Mouse (Mus musculus) Patski (cell line): ENCODE results near the gene AI413582. TPM values are rescaled to one million over a fixed set of nuclear protein-coding genes. Genes with fewer than 3 reads are reported as not detected.

Source experiments
- ATAC-seq: fragments of 100-300 bp; one replicate; pipeline ENCODE4 v1.8.0; 2021
- CTCF ChIA-PET: fragments of 350-600 bp; sonication (Branson Sonifier 250); formaldehyde crosslinking; loops from one replicate; lab custom pipeline; 2022; ENCODE audit warnings: inconsistent platforms; lab: Charles Lee
- POLR2A ChIA-PET: fragments of 350-600 bp; sonication (Branson Sonifier 250); formaldehyde crosslinking; loops from one replicate; lab custom pipeline; 2022; ENCODE audit warnings: antibody characterized with exemption, inconsistent platforms; lab: Charles Lee
- DNase-seq: peaks from one replicate; pipeline ENCODE4 v3.0.0-alpha.2; 2011; ENCODE audit warnings: low read depth, low spot score
- H3K27me3 ChIP-seq: fragments of 371-371 bp; one replicate; pipeline ENCODE4 v1.5.1; 2021
- CTCF ChIP-seq: fragments of 100-300 bp; IDR thresholded peaks from one replicate; pipeline ENCODE4 v1.5.1; 2021
- in situ Hi-C: fragments of 300-500 bp; cut with MboI; formaldehyde crosslinking; loops from 3 replicates; pipeline ENCODE4 v1.11.1; 2018; ENCODE audit warnings: low pct_unique_long_range_greater_than_20kb, mixed read lengths
- polyA plus RNA-seq: library from polyadenylated mRNA; unstranded; gene quantifications from one replicate; pipeline ENCODE4 v1.2.3, GENCODE M21; 2021

Gene AI413582
- polyA plus RNA-seq, 1 experiment from 2014 or later = 30.7 TPM

- ATAC-seq (no peak), DNase-seq (no peak)
- no peak for TF ChIP-seq CTCF
- in situ Hi-C loops = no loop called here
- H3K27me3 ChIP-seq = no peaks in the 10 kb centered on the region
- CTCF ChIA-PET = interaction anchor here (1.0 kb wide), 1 partner anchor 20 kb away, joined by 3 read pairs; no protein-coding TSS in a partner anchor
- POLR2A ChIA-PET = no interaction called here
Observed at GRCm38 (mm10) chr17:27596376-27597190, 31.0 kb upstream of the AI413582 start.

DNA sequence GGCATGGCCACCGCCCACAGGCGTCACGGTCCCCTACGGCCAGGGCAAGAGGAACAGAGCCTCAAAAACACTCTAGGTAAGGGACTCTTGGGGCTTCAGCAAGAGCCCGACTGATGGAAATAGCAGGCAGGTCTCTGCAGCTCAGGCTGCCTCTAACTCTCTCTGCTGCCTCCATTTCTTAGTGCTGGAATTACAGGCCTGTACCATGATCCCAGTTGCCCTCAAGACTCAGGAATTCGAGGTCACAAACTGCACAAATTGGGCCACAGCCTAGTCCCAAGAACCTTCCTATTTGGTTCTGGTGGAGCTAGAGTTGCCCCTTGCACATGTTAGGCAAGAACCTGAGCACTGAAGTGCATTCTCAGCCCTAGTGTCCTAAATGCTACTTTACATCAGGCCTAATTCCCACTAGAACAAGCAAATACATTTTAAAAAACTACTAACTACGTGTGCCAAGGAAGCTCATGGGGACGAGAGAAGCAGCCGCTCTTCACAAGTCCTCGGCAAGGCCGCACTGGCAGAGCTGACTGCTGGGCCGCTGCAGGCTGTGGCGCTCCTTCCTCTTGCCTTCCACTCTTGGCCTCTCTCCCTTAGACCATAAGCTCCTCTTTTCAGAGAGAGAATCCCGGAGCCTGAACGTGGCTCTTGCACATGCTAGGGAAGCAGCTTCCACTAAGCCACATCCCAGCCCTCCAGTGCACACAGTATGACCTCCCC, 30.3 kb upstream of the AI413582 start:
- DNase-seq (no peak), ATAC-seq (no peak)
- no peaks in the 10 kb centered on the region for H3K27me3 ChIP-seq
- no peak for TF ChIP-seq CTCF
- ChIA-PET POLR2A (no interaction called here), CTCF (interaction anchor here (1.0 kb wide), 1 partner anchor 19 kb away, joined by 3 read pairs; no protein-coding TSS in a partner anchor)
- in situ Hi-C loops = no loop called here

GRCm38 (mm10) chr17:27592565-27592910, 27.0 kb upstream of the AI413582 start:
- in situ Hi-C loops = no loop called here
- TF ChIP-seq CTCF = no peak
- ATAC-seq (no peak), DNase-seq (no peak)
- ChIA-PET CTCF (interaction anchor here (0.8 to 1.1 kb wide), 2 partner anchors 15 to 31 kb away, joined by 3 to 4 read pairs; partner anchors contain the start of gene Nudt3), POLR2A (interaction anchor here (1.0 kb wide), 1 partner anchor 14 kb away, joined by 3 read pairs; no protein-coding TSS in a partner anchor)
- H3K27me3 ChIP-seq = no peaks in the 10 kb centered on the region

DNA sequence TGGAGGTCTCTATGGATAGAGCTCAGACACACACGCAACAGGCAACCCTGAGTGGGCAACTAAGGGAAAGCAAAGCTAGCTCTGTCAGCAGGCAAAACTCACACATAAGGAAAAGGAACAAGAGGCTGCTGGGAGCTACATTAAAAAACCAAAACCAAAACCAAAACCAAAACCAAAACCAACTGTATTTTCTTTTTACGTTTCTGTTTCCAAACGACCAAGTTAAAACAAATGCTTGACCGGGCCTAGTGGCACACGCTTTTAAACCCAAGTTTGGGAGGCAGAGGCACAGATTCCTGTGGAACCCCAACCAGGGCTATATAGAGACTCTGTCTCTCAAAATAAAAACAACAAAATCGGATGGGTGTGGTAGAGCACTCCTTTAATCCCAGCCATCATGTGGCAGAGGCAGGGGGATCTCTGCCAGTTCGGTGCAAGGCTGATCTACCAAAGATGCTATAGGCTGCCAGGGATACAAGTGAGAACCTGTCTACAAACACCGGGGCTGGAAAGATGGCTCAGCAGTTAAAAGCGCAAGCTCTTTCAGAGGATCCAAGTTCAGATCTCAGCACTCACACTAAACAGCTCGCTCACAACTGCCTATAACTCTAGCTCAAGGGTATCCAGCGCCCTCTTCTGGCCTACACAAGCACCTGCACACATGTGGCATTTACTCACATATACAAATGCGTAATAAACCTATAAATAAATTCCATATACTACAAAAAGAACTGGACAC, 26.4 kb upstream of the AI413582 start:
- ChIA-PET POLR2A (interaction anchor here (1.0 kb wide), 1 partner anchor 13 kb away, joined by 3 read pairs; no protein-coding TSS in a partner anchor), CTCF (interaction anchor here (1.1 kb wide), 1 partner anchor 15 kb away, joined by 3 read pairs; no protein-coding TSS in a partner anchor)
- DNase-seq (no peak), ATAC-seq (no peak)
- no peak for TF ChIP-seq CTCF
- in situ Hi-C loops = no loop called here
- no peaks in the 10 kb centered on the region for H3K27me3 ChIP-seq

DNA sequence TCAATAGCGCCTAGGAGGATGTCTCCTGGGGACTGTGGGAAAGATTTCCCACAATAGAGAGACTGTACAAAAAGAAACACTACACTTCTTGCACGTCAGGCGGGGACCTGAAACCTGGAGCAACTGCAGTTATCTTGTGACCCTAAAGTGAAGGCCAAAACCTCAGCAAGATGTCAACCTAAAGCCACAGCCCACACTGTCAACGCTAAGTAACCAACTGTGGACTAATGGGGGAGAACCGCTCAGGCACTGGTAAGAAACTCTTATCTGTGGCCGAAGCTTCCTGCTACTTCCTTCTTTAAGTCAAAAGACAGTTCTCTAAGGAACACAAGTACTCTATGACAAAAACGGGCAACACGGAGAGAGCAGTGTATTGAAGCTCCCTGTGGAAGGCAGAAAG, 22.7 kb upstream of the AI413582 start:
- in situ Hi-C loops = no loop called here
- TF ChIP-seq CTCF = no peak
- no peaks in the 10 kb centered on the region for H3K27me3 ChIP-seq
- ATAC-seq (no peak), DNase-seq (no peak)
- ChIA-PET CTCF (no interaction called here), POLR2A (no interaction called here)

GRCm38 (mm10) chr17:27587252-27587651, 21.7 kb upstream of the AI413582 start:
- no peak for TF ChIP-seq CTCF
- ATAC-seq (no peak), DNase-seq (no peak)
- in situ Hi-C loops = no loop called here
- ChIA-PET POLR2A (no interaction called here), CTCF (no interaction called here)
- H3K27me3 ChIP-seq = no peaks in the 10 kb centered on the region

DNA sequence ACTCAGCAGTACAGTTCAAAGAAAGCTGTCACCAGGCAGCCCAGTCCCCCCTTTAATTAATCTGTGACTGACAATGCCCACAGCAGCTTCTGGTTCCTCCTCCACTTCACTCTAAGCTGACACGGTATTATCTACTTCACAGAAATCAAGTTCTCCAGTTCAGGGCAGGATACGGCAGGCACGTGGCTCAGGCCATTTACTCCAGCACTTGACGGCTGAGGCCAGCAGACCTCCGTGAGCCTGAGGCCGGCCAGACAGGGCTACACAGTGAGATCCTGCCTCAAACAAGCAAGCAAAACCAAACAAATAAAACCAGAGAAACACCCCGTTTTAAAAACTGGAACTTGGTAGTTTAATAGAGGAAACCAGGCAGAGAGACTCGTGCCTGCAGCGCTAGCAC, 21.1 kb upstream of the AI413582 start:
- POLR2A ChIA-PET = no interaction called here
- no peak for TF ChIP-seq CTCF
- CTCF ChIA-PET = no interaction called here
- no peaks in the 10 kb centered on the region for H3K27me3 ChIP-seq
- DNase-seq = no peak
- ATAC-seq = no peak
- in situ Hi-C loops = no loop called here

DNA sequence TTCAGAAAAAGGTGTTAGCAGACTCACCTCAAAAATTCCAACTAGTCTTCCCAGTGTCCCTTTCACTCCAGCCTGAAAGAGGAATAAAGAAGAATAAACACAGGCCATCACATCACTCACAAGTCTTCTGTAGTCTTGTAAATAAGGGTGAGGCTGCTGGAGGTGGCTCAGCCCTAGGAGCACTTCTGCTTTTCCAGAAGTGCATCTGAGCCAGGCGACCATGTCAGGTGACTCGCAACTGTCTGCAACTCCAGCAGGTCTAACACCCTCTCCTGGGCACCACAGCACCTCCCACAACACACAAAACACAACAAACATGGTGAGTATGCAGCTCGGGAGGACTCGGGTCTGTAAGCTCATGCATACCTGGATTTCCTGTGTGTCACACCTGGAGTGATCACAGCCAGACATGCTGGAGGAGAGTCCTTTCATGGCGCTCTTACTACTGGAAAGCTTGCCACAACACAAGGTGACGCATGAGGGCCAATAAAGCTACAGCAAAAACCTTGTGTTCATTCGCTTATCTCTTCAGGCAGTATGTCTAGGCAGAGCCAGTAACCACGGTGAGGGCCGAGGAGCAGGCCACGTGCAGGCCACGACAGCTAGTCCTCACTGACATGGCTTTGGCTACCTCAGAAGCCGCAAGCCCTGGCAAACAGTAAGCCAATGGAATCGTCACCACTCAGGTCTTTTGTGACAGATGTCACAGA, 17.8 kb upstream of the AI413582 start:
- POLR2A ChIA-PET = interaction anchor here (1.0 kb wide), 1 partner anchor 52 kb away, joined by 3 read pairs; the partner anchor contains the start of gene RPS10-NUDT3
- in situ Hi-C loops = no loop called here
- CTCF ChIA-PET = no interaction called here
- ATAC-seq = no peak
- TF ChIP-seq CTCF = no peak
- no peaks in the 10 kb centered on the region for H3K27me3 ChIP-seq
- no peak for DNase-seq

DNA sequence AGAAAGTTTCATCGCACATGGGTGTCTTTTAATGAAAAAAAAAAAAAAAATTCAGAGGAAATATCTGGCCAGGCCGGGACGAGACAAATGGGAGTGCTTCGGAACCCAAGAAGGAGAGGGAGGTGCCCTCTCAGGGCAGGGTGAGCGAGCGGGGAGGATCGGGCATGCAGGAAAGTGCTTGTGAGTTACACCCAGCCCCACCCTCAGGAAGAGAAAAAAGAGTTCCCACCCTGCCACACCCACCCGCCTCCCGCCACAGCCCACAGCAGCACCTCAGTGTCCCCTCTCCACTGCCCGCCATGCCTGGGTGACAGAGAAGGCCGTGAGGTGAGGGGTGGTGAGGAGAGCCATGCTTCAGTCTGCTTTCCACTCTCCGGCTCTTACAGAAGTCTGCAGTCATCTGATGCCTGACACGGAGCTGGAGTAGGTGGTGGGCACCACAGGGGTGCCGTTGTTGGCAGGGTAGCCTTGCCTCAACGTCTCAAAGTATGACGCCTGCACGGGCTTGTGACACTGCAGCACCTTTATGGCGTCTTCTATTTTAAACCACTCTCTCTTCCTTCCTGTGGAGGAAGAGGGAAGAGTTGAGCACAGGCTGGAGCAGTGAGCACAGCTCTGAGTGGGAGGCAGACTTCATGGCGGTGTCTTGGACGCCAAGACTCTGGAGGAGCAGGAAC, 15.0 kb upstream of the AI413582 start:
- TF ChIP-seq CTCF = no peak
- DNase-seq (no peak), ATAC-seq (no peak)
- in situ Hi-C loops = no loop called here
- ChIA-PET POLR2A (no interaction called here), CTCF (no interaction called here)
- H3K27me3 ChIP-seq = no peaks in the 10 kb centered on the region
